Mouse (Mus musculus): ENCODE measurements around the gene Xrra1. TPM values are rescaled to one million over a fixed set of nuclear protein-coding genes. Genes with fewer than 3 reads are reported as not detected.

Xrra1 gene
- total and polyA plus RNA-seq, 3 experiments = 0.58 to 1.2 TPM; not detected in 1

DNA sequence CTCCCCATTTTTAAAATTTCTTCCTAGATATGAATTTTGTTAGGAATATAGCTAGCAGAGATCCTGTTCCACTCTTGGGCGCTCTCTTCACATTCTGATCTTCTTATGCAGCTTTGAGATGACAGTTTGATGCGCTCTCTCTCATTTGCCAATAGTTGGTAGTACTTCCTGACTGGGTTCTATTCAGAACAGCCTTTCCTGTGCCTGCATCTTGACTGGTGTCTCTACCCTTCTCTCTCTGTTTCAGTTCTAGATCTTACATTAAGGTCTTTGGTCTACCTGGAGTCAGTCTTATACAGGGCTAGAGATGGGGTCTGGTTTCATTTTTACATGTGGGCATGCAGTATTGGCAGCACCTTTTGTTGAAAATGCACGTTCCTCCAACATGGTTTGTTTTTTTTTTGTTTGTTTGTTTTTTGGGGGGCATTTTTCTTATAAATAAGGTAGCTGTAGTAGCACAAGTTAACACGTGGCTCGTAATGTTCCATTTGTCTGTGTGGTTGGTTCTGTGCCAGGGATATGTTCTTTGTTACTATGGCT is 24.5 kb upstream of the Xrra1 start:
- H3K36me3 ChIP-seq (ENCODE audit: control insufficient read depth in 1 of 2, insufficient read depth in 2 of 2, low read length in 2 of 2) = peaks cover 0 to 12% of the 10 kb centered on the region in 2 experiments; a peak in 2 of 4 replicates
- H3K4me3 ChIP-seq (ENCODE audit: control insufficient read depth in 1 of 2, insufficient read depth in 1 of 2, low read depth in 2 of 2, low read length in 2 of 2) = no peak overlapping the region
- H3K9me3 ChIP-seq (replicated peaks; ENCODE audit: insufficient read depth, low read length) = no peaks in the 10 kb centered on the region
- no peaks in the 10 kb centered on the region for H3K79me2 ChIP-seq (ENCODE audit: control insufficient read depth, insufficient read depth, low read length, poor library complexity)
- no peaks in the 10 kb centered on the region for H3K27me3 ChIP-seq (ENCODE audit: control insufficient read depth in 1 of 2, insufficient read depth in 2 of 2, low read length in 2 of 2)
- no peak overlapping the region for H3K9ac ChIP-seq (ENCODE audit: control insufficient read depth, low read depth, low read length, poor library complexity, severe bottlenecking)
- TF ChIP-seq TCF12 (IDR thresholded peaks at IDR 0.05; ENCODE audit: low read depth, low read length) (no peak), ETS1 (IDR thresholded peaks at IDR 0.05; ENCODE audit: low read depth, low read length) (no peak), CHD1 (IDR thresholded peaks at IDR 0.05; ENCODE audit: low read depth, low read length) (no peak), BHLHE40 (IDR thresholded peaks at IDR 0.05; ENCODE audit: borderline replicate concordance, low read depth, low read length) (no peak), NELFE (IDR thresholded peaks at IDR 0.05; ENCODE audit: low read depth, low read length) (no peak), RCOR1 (IDR thresholded peaks at IDR 0.05; ENCODE audit: low read depth, low read length) (no peak), MAX (IDR thresholded peaks at IDR 0.05; ENCODE audit: low read length) (no peak), KAT2A (conservative IDR thresholded peaks at IDR 0.05; ENCODE audit: low read depth, low read length) (no peak), EP300 (IDR thresholded peaks at IDR 0.05; ENCODE audit: low read depth in 1 of 2, low read length in 2 of 2) (no peak), SMC3 (IDR thresholded peaks at IDR 0.05; ENCODE audit: low read depth, low read length) (no peak), HCFC1 (IDR thresholded peaks at IDR 0.05; ENCODE audit: low read depth, low read length) (no peak), POLR2AphosphoS5 (IDR thresholded peaks at IDR 0.05; ENCODE audit: borderline replicate concordance, low read depth, low read length) (no peak), POLR2A (IDR thresholded peaks at IDR 0.05; ENCODE audit: control insufficient read depth in 1 of 2, insufficient read depth in 1 of 2, low read depth in 1 of 2, low read length in 2 of 2, poor library complexity in 1 of 2) (no peak), MYB (IDR thresholded peaks at IDR 0.05; ENCODE audit: low read depth, low read length) (no peak), GABPA (IDR thresholded peaks at IDR 0.05; ENCODE audit: low read depth, low read length) (no peak), ZKSCAN1 (IDR thresholded peaks at IDR 0.05; ENCODE audit: low read depth, low read length) (no peak), POLR2AphosphoS2 (IDR thresholded peaks at IDR 0.05; ENCODE audit: low read length) (no peak), MAFK (IDR thresholded peaks at IDR 0.05; ENCODE audit: borderline replicate concordance, low read depth, low read length) (no peak), ZC3H11A (IDR thresholded peaks at IDR 0.05; ENCODE audit: low read depth, low read length) (no peak)
- no peak for DNase-seq (ENCODE audit: low read depth, low spot score)
- no peak overlapping the region for H3K27ac ChIP-seq (ENCODE audit: control insufficient read depth, low read depth, low read length)
- no peaks in the 10 kb centered on the region for H3K4me1 ChIP-seq (ENCODE audit: control insufficient read depth in 1 of 2, insufficient read depth in 2 of 2, low read length in 2 of 2)

DNA sequence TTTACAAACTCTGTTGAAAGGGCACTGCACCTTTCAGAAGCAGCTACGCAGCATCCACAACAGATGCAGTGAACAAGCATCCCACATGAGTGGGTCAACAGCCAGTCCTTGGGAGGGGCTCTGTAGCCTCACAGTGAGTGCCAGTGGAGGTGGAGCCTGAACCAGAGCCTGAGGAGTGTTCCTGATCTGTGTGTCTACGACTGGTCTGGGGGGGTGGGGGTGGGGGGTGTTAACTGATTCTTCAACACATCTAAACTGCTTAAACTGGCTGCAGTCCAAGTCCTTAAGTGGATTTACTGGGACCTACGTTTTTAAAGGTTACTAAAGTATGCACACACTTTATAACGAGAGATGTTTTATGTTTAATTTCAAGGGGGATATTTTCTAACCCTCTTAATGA is 22.1 kb upstream of the Xrra1 start:
- DNase-seq (ENCODE audit: low read depth, low spot score) = no peak
- TF ChIP-seq RAD21 (IDR thresholded peaks at IDR 0.05; ENCODE audit: low read depth, low read length) (no peak), MYB (IDR thresholded peaks at IDR 0.05; ENCODE audit: low read depth, low read length) (no peak), HCFC1 (IDR thresholded peaks at IDR 0.05; ENCODE audit: low read depth, low read length) (no peak), POLR2A (IDR thresholded peaks at IDR 0.05; ENCODE audit: control insufficient read depth in 1 of 2, insufficient read depth in 1 of 2, low read depth in 1 of 2, low read length in 2 of 2, poor library complexity in 1 of 2) (no peak), ZKSCAN1 (IDR thresholded peaks at IDR 0.05; ENCODE audit: low read depth, low read length) (no peak), ETS1 (IDR thresholded peaks at IDR 0.05; ENCODE audit: low read depth, low read length) (no peak), GABPA (IDR thresholded peaks at IDR 0.05; ENCODE audit: low read depth, low read length) (no peak), MEF2A (IDR thresholded peaks at IDR 0.05; ENCODE audit: extremely low read depth, insufficient replicate concordance, low read depth, low read length, poor library complexity, severe bottlenecking) (no peak), SIN3A (IDR thresholded peaks at IDR 0.05; ENCODE audit: low read length) (no peak), MXI1 (IDR thresholded peaks at IDR 0.05; ENCODE audit: low read depth, low read length) (no peak), USF1 (IDR thresholded peaks at IDR 0.05; ENCODE audit: low read depth, low read length) (no peak), UBTF (IDR thresholded peaks at IDR 0.05; ENCODE audit: borderline replicate concordance, insufficient read depth, low read depth, low read length) (no peak), BHLHE40 (IDR thresholded peaks at IDR 0.05; ENCODE audit: borderline replicate concordance, low read depth, low read length) (no peak), MAFK (IDR thresholded peaks at IDR 0.05; ENCODE audit: borderline replicate concordance, low read depth, low read length) (no peak), EP300 (IDR thresholded peaks at IDR 0.05; ENCODE audit: low read depth in 1 of 2, low read length in 2 of 2) (no peak), NELFE (IDR thresholded peaks at IDR 0.05; ENCODE audit: low read depth, low read length) (no peak)
- Histone ChIP-seq H3K4me1 (ENCODE audit: control insufficient read depth in 1 of 2, insufficient read depth in 2 of 2, low read length in 2 of 2) (no peaks in the 10 kb centered on the region), H3K79me2 (ENCODE audit: control insufficient read depth, insufficient read depth, low read length, poor library complexity) (no peaks in the 10 kb centered on the region), H3K9me3 (replicated peaks; ENCODE audit: insufficient read depth, low read length) (no peaks in the 10 kb centered on the region), H3K27ac (ENCODE audit: control insufficient read depth, low read depth, low read length) (no peak overlapping the region), H3K36me3 (ENCODE audit: control insufficient read depth in 1 of 2, insufficient read depth in 2 of 2, low read length in 2 of 2) (peaks cover 0 to 18% of the 10 kb centered on the region in 2 experiments; a peak in 2 of 4 replicates), H3K27me3 (ENCODE audit: control insufficient read depth in 1 of 2, insufficient read depth in 2 of 2, low read length in 2 of 2) (no peaks in the 10 kb centered on the region), H3K4me3 (ENCODE audit: control insufficient read depth in 1 of 2, insufficient read depth in 1 of 2, low read depth in 2 of 2, low read length in 2 of 2) (no peak overlapping the region), H3K9ac (ENCODE audit: control insufficient read depth, low read depth, low read length, poor library complexity, severe bottlenecking) (no peak overlapping the region)

Measured in MEL (cell line).